Mouse (Mus musculus) small intestine, adult 2 months (tissue): ENCODE results near the gene Snx15. TPM values are rescaled to one million over a fixed set of nuclear protein-coding genes. Genes with fewer than 3 reads are reported as not detected.

Experiments used
- H3K27ac ChIP-seq: fragments of 200-500 bp; 2 replicates; pipeline ENCODE4 v1.5.1; 2012; ENCODE audit warnings: low read depth, low read length, control low read depth, inconsistent platforms; ENCODE audit not compliant: insufficient read depth
- H3K27me3 ChIP-seq: fragments of 200-500 bp; 2 replicates; pipeline ENCODE4 v1.6.1; 2012; ENCODE audit warnings: mild to moderate bottlenecking, moderate library complexity, low read length, inconsistent platforms; ENCODE audit not compliant: control insufficient read depth, insufficient read depth
- H3K36me3 ChIP-seq: fragments of 200-500 bp; 2 replicates; pipeline ENCODE4 v1.6.1; 2012; ENCODE audit warnings: mild to moderate bottlenecking, low read length, control low read depth, inconsistent platforms; ENCODE audit not compliant: control insufficient read depth, insufficient read depth
- H3K4me1 ChIP-seq: fragments of 200-500 bp; 2 replicates; pipeline ENCODE4 v1.6.1; 2012; ENCODE audit warnings: low read length, inconsistent platforms, mixed read lengths; ENCODE audit not compliant: control insufficient read depth, insufficient read depth, insufficient read length
- H3K4me3 ChIP-seq: fragments of 200-500 bp; 2 replicates; pipeline ENCODE4 v1.5.1; 2012; ENCODE audit warnings: low read depth, mild to moderate bottlenecking, control low read depth, inconsistent platforms, low read length, moderate library complexity
- CTCF ChIP-seq: fragments of 200-500 bp; IDR thresholded peaks from 2 replicates; pipeline ENCODE4 v1.5.1; 2012; ENCODE audit warnings: low read depth, mild to moderate bottlenecking, control low read depth, inconsistent platforms, low read length, moderate library complexity, mixed read lengths; ENCODE audit not compliant: insufficient replicate concordance, insufficient read length; ENCODE audit errors: extremely low read depth
- POLR2A ChIP-seq: fragments of 200-500 bp; IDR thresholded peaks from 2 replicates; pipeline ENCODE4 v1.6.1; 2012; ENCODE audit warnings: low read depth, mild to moderate bottlenecking, control low read depth, inconsistent platforms, low read length, moderate library complexity
- WGBS: fragments of 180-500 bp; shearing (Covaris S2); methylation state at CpG from one replicate; pipeline ENCODE4 v1.1.7; 2018; 5-methylcytosine and 5-hydroxymethylcytosine counted together
- polyA plus RNA-seq: library from polyadenylated mRNA; depleted of rRNA; stranded (reverse); fragments of >200 nt; gene quantifications from 2 replicates; pipeline ENCODE4 v1.2.3, GENCODE M21; 2012; rRNA removed

The Snx15 gene
- polyA plus RNA-seq, 1 experiment: 41.8 TPM

GRCm38 (mm10) chr19:6082156-6082555, 45.9 kb downstream of the Snx15 start, which contains the start of gene Gm28374:
Gene Gm28374 (minus strand): TSS chr19:6082256.
- peaks cover 3% of the 10 kb centered on the region for H3K4me1 ChIP-seq
- no peak within 1 kb of the TSS for H3K4me3 ChIP-seq
- TF ChIP-seq POLR2A (no peak), CTCF (no peak)
- H3K36me3 ChIP-seq: peaks cover 26% of the 10 kb centered on the region
- H3K27me3 ChIP-seq: no peaks in the 10 kb centered on the region
- H3K27ac ChIP-seq: no peak within 1 kb of the TSS
- 88% methylated on average over 9 of the region's 9 CpGs for WGBS

- H3K4me1 ChIP-seq: peaks cover 10% of the 10 kb centered on the region
- peaks cover 30% of the 10 kb centered on the region for H3K36me3 ChIP-seq
- H3K27ac ChIP-seq: no peak within 1 kb of the TSS
- TF ChIP-seq CTCF: no peak
- TF ChIP-seq POLR2A: no peak
- 91% methylated on average over 12 of the region's 12 CpGs for WGBS
- H3K4me3 ChIP-seq: no peak within 1 kb of the TSS
- no peaks in the 10 kb centered on the region for H3K27me3 ChIP-seq
Observed at GRCm38 (mm10) chr19:6079983-6080480, 48.1 kb downstream of the Snx15 start, which contains the start of gene Tmem262. Gene Tmem262 (plus strand): TSS chr19:6080033.

DNA sequence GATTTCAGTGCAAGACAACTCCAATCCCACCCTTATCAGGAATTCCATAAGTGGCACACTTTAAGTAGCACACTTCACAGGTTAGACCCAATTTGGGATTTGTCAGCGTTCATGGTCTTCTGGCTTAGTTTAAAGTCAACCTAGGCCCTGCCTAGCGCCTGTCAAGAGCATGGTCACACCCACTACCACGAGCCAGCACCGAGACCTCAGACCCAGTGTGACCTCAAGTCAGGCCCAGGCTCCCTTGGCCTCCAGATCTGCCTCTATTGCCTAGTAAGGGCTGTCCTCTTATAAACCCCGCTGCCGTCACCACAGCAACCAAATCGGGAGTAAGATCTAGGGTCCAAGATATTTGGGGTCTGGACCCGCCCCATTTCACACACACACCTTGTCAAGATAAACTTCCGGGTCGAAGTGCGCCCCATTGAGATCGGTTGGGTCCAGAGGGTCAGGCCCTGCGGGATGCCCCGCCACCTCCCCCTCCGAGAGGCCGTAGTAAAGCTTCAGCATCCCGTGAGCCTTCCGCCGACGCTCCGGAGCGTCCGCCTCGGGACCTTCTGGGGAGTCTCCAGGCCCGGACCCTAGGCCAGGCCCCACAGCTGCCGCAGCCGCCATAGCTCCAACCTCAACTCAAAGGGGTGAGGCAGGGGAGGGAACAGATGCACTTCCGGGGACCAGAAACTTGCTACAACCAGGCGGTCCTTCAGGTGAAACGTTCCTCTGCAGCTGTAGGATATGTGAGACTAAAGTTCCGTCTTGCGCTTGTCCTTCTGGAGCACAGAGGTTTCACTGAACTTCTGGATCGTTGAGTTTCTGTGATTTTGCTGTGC, 51.3 kb downstream of the Snx15 start, which contains the start of gene Vps51:
Gene Vps51 (minus strand): TSS at position 668 of the 830 bp plus-strand sequence.
- under 1% methylated on average over 33 of the region's 33 CpGs for WGBS
- Histone ChIP-seq H3K4me3 (peak within 1 kb of the TSS; percentile 94), H3K36me3 (peaks cover 33% of the 10 kb centered on the region), H3K27me3 (no peaks in the 10 kb centered on the region), H3K27ac (peak within 1 kb of the TSS; percentile 87), H3K4me1 (peaks cover 7% of the 10 kb centered on the region)
- TF ChIP-seq POLR2A (no peak; the same call in 1 of the 2 replicates), CTCF (no peak)

DNA sequence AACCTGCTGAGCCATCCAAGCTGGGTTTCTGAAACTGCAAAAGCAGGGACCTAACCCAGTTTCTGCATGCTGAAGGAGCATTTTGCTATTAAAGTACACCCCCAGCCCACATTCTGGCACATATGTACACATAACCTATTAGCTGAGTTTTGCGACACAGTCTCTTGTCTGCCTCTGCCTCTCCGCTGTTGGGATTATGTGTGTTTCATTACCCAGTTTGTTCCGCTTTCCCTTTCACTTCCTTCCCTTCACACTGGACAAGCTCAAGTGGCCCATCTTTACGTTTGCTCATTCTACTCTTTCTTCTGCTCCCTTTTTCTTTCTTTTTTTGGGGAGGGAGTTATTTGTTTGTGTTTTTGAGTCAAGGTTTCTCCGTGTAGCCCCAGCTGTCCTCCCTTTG, 54.2 kb downstream of the Snx15 start:
- Histone ChIP-seq H3K4me1 (peaks cover 7% of the 10 kb centered on the region), H3K27ac (peak overlapping the region; percentile 17; the same call in 1 of the 2 replicates), H3K4me3 (no peak overlapping the region), H3K27me3 (no peaks in the 10 kb centered on the region), H3K36me3 (peaks cover 32% of the 10 kb centered on the region)
- 92% methylated on average over 5 of the region's 5 CpGs for WGBS
- TF ChIP-seq POLR2A: no peak
- no peak for TF ChIP-seq CTCF

DNA sequence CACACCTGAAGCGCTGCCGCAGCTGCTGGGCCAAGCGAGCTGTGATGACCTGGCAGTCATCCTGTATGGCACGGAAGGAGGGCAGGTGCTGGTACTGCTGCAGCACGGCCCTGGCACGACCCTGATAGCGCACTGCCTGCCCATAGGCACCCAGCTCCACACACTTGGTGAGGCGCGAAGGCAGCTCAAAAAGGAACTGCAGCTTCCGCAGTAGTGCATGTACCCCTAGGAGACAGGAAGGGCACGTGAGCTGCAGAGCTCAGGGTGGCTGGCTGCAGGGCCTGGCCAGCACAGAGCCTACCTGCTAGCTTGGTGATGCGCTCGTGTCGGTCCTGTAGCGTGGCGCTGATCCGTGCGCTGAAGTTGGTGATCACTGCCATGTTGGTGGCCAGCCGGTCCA, 56.8 kb downstream of the Snx15 start:
- TF ChIP-seq CTCF (no peak), POLR2A (no peak)
- Histone ChIP-seq H3K36me3 (peaks cover 33% of the 10 kb centered on the region), H3K27ac (no peak overlapping the region), H3K4me3 (no peak overlapping the region), H3K27me3 (no peaks in the 10 kb centered on the region), H3K4me1 (peaks cover 11% of the 10 kb centered on the region)
- 95% methylated on average over 19 of the region's 19 CpGs for WGBS

- 90% methylated on average over 31 of the region's 31 CpGs for WGBS
- no peak for TF ChIP-seq POLR2A
- TF ChIP-seq CTCF: no peak
- peaks cover 33% of the 10 kb centered on the region for H3K36me3 ChIP-seq
- no peak overlapping the region for H3K27ac ChIP-seq
- H3K27me3 ChIP-seq: no peaks in the 10 kb centered on the region
- no peak overlapping the region for H3K4me3 ChIP-seq
- peaks cover 8% of the 10 kb centered on the region for H3K4me1 ChIP-seq
Observed at GRCm38 (mm10) chr19:6070571-6071250, 57.4 kb downstream of the Snx15 start.

DNA sequence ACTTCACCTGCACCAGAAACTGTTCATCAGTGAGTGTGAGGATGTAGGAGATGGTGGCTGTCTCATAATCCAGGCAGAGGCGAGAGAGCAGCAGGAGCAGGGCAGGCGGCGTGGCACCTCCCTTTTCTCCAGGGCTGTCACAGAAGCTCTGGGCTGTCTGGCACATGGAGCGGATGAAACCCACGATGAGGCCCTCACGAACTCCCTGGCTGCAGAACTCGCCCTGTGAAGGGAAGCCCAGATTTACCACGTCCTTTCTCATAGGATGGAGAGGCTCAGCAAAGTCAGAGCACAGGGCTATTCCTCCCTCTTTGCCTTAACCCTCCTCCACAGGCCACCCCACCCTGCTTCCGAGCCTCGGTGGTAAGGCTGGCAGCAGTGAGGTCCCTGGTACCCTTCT, 58.3 kb downstream of the Snx15 start:
- Histone ChIP-seq H3K4me1 (peaks cover 8% of the 10 kb centered on the region), H3K36me3 (peaks cover 28% of the 10 kb centered on the region), H3K4me3 (no peak overlapping the region), H3K27me3 (no peaks in the 10 kb centered on the region), H3K27ac (no peak overlapping the region)
- no peak for TF ChIP-seq POLR2A
- no peak for TF ChIP-seq CTCF
- WGBS: 93% methylated on average over 10 of the region's 10 CpGs

Other genes starting within 250 kb of the Snx15 start
- gene Tigd3, start 234.2 kb downstream of the Snx15 start, polyA plus RNA-seq: 0.90 and 2.0 TPM in 2 replicates
- 34.1 and 64.3 TPM in 2 replicates for gene Dpf2, start 215.3 kb downstream of the Snx15 start, polyA plus RNA-seq
- gene Cdc42ep2, start 203.5 kb downstream of the Snx15 start, polyA plus RNA-seq: 10.3 and 30.6 TPM in 2 replicates
- gene Pola2, start 164.1 kb downstream of the Snx15 start, polyA plus RNA-seq: 14.2 and 40.8 TPM in 2 replicates
- 0.08 TPM in 1 of 2 replicates, not detected in the other for gene Slc22a20, start 142.2 kb downstream of the Snx15 start, polyA plus RNA-seq
- 30.9 and 129 TPM in 2 replicates for gene Capn1, start 112.4 kb downstream of the Snx15 start, polyA plus RNA-seq
- 70.9 and 103 TPM in 2 replicates for gene Syvn1, start 81.7 kb downstream of the Snx15 start, polyA plus RNA-seq
- gene Mrpl49, start 70.5 kb downstream of the Snx15 start, polyA plus RNA-seq: 7.6 and 14.8 TPM in 2 replicates
- 1,660 and 2,469 TPM in 2 replicates for gene Fau, start 70.5 kb downstream of the Snx15 start, polyA plus RNA-seq
- gene Znhit2, start 67.1 kb downstream of the Snx15 start, polyA plus RNA-seq: 56.8 and 78.1 TPM in 2 replicates
- 30.6 and 49.4 TPM in 2 replicates for gene Tm7sf2, start 59.9 kb downstream of the Snx15 start, polyA plus RNA-seq
- 46.5 and 84.2 TPM in 2 replicates for gene Vps51, start 51.1 kb downstream of the Snx15 start, polyA plus RNA-seq
- not detected in 2 replicates for gene Tmem262, start 48.3 kb downstream of the Snx15 start, polyA plus RNA-seq
- gene Gm28374, start 46.0 kb downstream of the Snx15 start, polyA plus RNA-seq: not detected in 2 replicates
- 62.1 and 119 TPM in 2 replicates for gene Zfpl1, start 43.3 kb downstream of the Snx15 start, polyA plus RNA-seq
- gene Cdca5, start 43.3 kb downstream of the Snx15 start, polyA plus RNA-seq: 1.6 and 2.6 TPM in 2 replicates
- not detected in 2 replicates for gene AC131692.1, start 33.9 kb downstream of the Snx15 start, polyA plus RNA-seq
- 46.7 and 1,874 TPM in 2 replicates for gene Naaladl1, start 22.5 kb downstream of the Snx15 start, polyA plus RNA-seq
- gene Sac3d1, start 9.7 kb downstream of the Snx15 start, polyA plus RNA-seq: 35.7 and 46.4 TPM in 2 replicates
- gene Batf2, start 12.7 kb upstream of the Snx15 start, polyA plus RNA-seq: 67.6 and 146 TPM in 2 replicates
- 62.7 and 98.9 TPM in 2 replicates for gene Arl2, start 13.2 kb upstream of the Snx15 start, polyA plus RNA-seq
- gene Majin, start 56.1 kb upstream of the Snx15 start, polyA plus RNA-seq: 0.17 and 1.7 TPM in 2 replicates
- 0.74 TPM in 1 of 2 replicates, not detected in the other for gene Gpha2, start 98.1 kb upstream of the Snx15 start, polyA plus RNA-seq
- 64.2 and 112 TPM in 2 replicates for gene Ppp2r5b, start 107.6 kb upstream of the Snx15 start, polyA plus RNA-seq
- 37.0 and 68.8 TPM in 2 replicates for gene Atg2a, start 113.4 kb upstream of the Snx15 start, polyA plus RNA-seq
- gene Ehd1, start 148.4 kb upstream of the Snx15 start, polyA plus RNA-seq: 315 and 714 TPM in 2 replicates
- 26.0 and 53.2 TPM in 2 replicates for gene Cdc42bpg, start 178.2 kb upstream of the Snx15 start, polyA plus RNA-seq
- 23.6 and 38.5 TPM in 2 replicates for gene Men1, start 206.7 kb upstream of the Snx15 start, polyA plus RNA-seq
- 41.0 and 77.3 TPM in 2 replicates for gene Map4k2, start 212.8 kb upstream of the Snx15 start, polyA plus RNA-seq
- gene Sf1, start 235.4 kb upstream of the Snx15 start, polyA plus RNA-seq: 99.0 and 171 TPM in 2 replicates